Mouse (Mus musculus): ENCODE measurements around the gene Tcea2.

Gene Tcea2

DNA sequence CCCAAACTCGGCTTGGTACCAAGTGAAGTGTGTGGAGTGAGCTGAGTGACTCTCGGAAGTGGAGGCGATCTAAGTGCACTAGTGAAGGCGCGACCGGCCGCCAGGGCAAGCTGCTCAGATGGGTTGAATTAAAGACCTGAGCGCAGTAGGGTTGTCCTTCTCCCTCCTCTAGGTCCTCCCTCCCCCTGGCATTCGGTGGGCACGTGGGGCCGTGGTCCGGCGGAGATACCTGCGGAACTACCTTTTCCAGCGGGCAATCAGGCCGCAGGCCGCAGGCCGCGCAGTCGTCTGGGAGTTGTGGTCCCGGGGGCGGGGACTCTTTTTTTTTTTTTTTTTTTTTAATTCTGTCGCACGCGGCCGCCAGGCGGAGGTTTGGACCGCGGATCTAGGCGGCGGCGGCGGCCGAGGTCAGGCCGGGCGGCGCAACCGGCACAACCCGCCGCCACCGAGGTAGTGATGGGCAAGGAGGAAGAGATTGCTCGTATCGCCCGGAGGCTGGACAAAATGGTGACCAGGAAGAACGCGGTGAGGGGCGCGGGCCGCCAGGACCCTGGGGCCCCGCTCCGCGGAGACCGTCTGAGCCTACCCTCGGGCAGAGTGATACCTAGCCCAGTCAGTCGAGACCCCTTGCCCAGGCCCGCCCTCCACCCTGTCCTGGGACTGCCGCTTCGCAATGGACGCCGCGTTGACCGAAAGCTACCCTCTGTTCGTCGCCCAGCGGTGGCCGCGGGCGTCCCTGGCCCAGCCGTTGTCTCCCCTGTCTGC is at the start of gene Tcea2:
TSS of gene Tcea2 (plus strand) at position 360 of the 765 bp plus-strand sequence.
- DNase-seq: peak; percentile 49 to 56

- DNase-seq: no peak
These were observed 47.5 kb upstream of the Tcea2 start for GRCm38 (mm10) chr2:181632624-181633023.

DNA sequence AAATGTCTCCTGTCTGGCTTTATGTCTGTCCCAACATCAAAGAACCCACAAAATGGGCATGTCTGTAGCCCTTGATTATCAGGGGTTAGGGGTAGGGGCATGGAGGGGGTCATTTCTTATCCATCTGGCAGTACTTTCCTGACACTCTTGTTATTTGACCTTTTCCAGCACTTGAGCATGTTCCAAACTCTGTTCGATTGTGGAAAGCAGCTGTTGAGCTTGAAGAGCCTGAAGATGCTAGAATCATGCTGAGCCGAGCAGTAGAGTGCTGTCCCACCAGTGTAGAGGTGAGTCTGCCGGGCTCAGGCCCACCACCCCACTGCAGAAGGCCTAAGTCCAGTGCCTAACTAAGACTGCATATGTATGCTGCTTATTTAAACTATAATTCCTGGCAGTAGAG is 44.2 kb upstream of the Tcea2 start:
- no peak for DNase-seq

GRCm38 (mm10) chr2:181644361-181644760 is 35.7 kb upstream of the Tcea2 start:
- DNase-seq: peak in 1 of 2 experiments; percentile 11

GRCm38 (mm10) chr2:181645666-181646065 is 34.4 kb upstream of the Tcea2 start:
- DNase-seq: no peak

- no peak for DNase-seq
These were observed 33.3 kb upstream of the Tcea2 start for GRCm38 (mm10) chr2:181646626-181647472.

GRCm38 (mm10) chr2:181648926-181649325 is 31.2 kb upstream of the Tcea2 start:
- no peak for DNase-seq

- DNase-seq: no peak
These were observed 27.0 kb upstream of the Tcea2 start for GRCm38 (mm10) chr2:181653065-181653464.

DNA sequence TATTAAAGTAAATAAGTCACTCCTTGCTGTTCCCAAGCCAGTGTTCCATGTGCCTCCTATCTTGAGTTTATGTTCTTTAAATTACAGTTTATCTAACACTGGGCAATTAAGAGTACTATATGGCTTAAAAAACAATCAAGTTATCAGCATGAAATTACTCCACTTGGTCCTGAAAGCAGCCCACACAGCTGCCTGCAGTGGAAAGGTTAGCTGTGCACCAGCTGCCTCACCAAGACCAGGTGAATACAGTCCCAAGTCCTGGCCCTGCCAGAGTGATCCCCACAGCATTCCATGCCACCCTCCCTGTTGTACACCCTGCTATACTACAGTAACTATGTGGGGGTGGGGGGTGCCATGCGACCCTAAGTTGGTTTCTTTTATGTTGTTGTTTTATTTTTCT is 26.6 kb upstream of the Tcea2 start:
- no peak for DNase-seq

GRCm38 (mm10) chr2:181656734-181657133 is 23.4 kb upstream of the Tcea2 start, which contains the start of gene Gm29797:
Gene Gm29797 (plus strand): TSS chr2:181657034.
- no peak for DNase-seq

DNA sequence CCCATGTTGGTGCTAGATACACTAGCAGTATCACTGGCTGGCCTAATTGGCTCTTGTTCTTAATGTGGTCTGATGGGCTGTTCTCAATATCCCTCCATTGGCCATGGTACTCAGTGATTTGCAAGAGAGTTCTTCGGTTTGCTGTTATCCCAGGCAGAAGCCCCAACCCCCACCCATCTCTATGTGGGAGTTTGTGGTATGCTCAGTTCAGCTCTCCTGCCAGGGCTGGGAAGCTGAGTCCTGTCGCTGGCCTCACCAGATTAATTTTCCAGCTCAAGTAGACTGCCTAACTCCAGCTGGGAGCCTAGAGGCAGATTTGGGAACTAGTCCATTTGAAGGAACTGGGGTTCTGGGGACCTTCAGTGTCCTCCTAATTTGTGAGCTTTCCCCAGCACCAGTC is 22.7 kb upstream of the Tcea2 start:
- no peak for DNase-seq

DNA sequence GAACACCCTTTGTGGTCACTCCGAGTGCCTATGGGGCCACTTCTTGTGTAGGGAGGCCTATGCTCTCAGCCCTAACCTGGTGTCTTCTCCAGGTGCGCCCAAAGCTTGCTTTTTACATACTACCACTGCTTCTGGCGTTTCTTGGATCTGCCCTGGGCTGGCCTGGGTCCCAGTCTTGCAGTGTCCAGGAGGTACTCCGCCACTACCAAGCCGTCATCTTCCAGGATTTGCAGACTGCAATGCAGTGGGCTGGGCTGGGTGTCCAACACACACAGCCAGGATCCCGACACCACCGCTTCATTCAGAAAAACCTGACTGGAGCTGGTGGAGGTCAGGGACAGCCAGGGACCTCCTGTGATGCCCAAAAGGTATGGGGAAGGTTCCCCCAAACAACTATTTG is 21.6 kb upstream of the Tcea2 start:
- DNase-seq: no peak

GRCm38 (mm10) chr2:181658930-181659555 is 21.1 kb upstream of the Tcea2 start:
- DNase-seq: no peak

GRCm38 (mm10) chr2:181659609-181660055 is 20.5 kb upstream of the Tcea2 start:
- peak; percentile 41 to 54 for DNase-seq

DNA sequence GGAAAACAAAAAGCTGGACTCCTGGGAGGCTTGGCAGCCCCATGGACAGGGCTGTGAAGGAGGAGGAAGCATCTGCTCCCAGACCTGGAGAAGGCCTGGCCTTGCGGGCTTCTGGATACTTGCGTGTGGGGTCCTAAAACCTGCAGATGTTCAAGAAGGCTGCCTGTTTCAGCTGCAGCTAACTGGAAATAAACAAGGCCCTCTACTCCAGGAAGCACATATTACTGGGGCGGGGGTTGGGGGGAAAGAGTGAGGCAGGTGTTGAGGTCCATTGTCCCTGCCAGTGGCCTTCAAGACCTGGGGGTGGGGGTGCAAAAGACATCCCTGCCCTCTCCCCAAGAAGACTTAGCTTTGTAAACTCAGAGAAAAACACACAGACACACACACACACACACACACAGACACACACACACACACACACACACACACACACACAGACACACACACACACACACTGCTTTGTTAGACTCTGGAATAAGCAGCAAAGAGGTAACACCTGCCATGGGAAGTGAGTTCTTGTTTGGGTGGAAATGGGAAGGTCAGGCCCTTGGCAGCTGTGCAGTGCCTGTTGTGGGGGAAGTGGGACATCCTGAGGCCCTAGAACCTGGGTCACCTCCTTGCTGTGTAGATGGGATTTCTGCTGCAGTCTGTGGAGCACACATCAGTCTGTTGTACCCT is 17.4 kb upstream of the Tcea2 start:
- no peak for DNase-seq

DNA sequence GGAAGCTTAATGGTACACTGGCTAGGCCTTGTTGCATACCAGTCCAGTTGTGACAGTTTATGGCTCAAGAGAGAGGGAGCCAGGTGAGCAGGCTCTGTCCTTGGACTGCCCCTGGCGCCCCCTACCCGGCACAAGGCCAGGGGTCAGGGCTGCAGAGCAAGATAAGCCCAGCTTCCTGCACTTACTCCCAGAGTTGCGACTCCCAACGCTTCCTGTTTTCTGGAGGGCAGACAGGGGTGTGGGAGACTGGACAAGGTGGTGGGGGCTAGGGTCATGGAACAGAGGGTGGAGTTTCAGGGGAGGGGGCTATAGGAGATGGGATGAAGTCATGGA is 16.8 kb upstream of the Tcea2 start:
- DNase-seq: no peak

- no peak for DNase-seq
These were observed 9.7 kb upstream of the Tcea2 start for GRCm38 (mm10) chr2:181670285-181670912.

DNA sequence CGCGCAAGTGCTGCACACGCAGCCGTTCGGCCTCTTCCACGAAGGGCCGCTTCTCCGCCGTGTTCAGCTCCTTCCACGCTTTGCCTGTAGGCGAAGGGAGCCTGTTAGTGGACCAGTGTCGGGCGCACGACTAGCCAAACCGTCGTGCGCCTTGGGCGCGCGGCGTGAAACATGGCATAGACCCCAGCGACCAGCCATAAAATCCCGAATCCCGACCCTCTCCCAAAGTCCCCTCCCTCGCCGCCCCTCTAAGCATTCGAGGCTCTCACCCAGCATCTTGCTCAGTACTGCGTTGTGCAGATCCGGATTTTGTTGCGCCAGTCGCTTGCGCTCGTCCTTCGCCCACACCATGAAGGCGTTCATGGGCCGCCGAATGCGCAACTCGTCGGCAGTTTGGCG is 9.2 kb upstream of the Tcea2 start:
- DNase-seq: no peak

- no peak for DNase-seq
These were observed 8.8 kb upstream of the Tcea2 start, which contains the start of gene Sox18 for GRCm38 (mm10) chr2:181671326-181671725. Gene Sox18 (minus strand): TSS chr2:181671640.

- DNase-seq: no peak
These were observed 8.1 kb upstream of the Tcea2 start for GRCm38 (mm10) chr2:181671984-181672383.

DNA sequence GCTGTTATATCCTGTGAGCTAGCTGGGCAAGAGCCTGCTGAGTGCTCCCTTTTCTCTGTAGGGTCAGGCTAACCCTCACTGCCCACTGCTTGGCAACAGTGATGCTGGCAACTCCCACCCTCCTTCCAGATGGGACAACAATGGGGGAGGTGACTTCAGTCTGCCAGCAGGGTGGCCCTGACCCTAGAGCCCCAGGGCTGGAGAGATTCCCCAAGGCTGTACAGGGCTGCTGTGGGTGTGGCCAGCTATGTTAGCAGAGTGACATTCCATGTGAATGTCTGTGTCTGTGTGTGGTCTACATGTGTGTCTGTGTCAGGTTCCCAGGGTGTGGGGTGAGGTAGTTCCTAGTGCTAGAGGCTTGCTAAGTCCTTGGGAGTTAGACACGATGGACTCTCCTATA is 6.6 kb upstream of the Tcea2 start:
- DNase-seq: no peak

GRCm38 (mm10) chr2:181674934-181675333 is 5.2 kb upstream of the Tcea2 start:
- no peak for DNase-seq

Data from thymus, adult 18-20 months (tissue).